Mouse (Mus musculus) right cerebral cortex, adult 18-20 months (tissue): ENCODE measurements at regions not wholly inside any gene's neighbourhood (a gene's known extent, or its start where the extent isn't known, plus 50 kb on each side); places are given as distances from the start of the nearest gene placed in this dataset.
A peak's percentile ranks its signal among the peaks of the same experiment; 100 is the strongest.

ENCODE experiments used
- DNase-seq: peaks from one replicate; pipeline ENCODE4 v3.0.0; 2022; ENCODE audit warnings: mixed read lengths

DNA sequence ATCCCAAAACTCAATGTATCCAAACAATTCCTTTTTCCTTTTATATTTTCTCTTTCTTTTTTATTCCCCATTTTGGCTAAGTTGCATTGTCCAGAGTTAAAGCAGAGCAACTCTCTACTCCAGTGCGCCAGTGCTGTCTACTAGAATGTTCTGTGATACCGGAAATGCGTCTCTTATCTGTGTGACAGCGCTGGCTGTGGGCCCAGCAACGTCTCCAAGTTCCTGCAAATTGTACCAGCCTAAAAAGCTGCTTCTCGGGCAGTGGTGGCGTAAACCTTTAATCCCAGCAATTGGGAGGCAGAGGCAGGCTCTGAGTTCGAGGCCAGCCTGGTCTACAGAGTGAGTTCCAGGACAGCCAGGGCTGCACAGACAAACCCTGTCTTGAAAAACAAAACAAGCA is 59.4 kb downstream of the Cox18 start:
- DNase-seq = no peak

DNA sequence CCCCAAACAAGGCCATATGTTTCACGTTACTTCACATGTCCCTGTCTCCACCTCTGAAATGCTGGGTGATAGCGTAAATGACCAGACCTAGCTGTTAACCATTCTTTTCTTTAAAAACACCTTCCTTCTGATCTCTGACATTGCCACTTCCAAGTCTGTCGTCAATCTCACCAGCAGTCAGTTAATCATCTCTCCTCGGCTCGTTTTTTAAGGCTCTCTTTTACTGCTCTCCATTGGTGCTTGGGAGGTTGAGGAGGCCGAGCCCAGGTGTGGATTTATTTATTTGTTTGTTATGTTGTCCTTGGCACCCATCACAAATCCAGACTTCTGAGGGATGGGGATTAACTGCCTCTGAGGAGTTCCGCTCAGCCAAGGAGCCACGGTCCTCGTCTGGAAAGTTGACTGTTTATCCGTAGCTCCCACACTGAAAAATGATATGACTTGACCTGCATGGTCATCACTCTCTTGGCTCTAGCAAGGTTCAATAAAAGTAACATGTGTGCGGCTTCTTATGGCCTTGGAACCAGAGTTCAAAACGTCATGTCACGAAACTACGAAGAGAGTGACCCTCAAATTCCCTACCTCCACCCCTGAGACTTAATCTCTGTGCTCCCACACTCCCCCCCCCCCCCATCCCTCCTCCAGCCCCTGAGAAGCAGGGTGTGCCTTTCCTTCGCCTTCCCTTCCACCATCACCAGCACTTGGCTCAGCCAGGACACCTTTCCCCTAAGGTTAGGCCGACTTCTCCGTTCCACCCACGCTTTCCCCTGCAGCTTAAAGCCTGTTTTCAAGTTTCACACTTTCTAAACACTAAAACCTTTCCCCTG is 60.6 kb downstream of the Cox18 start:
- no peak for DNase-seq

DNA sequence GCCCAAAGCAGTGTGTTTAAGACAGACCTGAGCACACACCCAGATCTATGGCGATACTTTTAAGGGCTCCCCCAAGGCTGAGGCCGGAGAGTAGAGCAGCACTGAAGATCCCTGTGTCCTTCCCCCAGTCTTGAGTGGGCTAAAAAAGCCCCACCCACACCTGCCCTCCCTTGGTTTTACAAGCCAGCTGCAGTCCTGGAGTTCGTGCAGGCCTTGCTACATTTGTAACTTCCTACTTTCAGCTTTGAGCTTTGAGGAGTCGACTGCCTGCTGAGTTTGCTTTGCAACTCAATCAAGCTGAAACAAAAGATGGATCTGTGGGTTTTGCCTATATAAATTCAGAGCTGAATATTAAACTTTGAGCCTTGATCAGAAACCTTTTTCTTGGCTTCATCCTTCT is 63.5 kb downstream of the Cox18 start:
- no peak for DNase-seq

DNA sequence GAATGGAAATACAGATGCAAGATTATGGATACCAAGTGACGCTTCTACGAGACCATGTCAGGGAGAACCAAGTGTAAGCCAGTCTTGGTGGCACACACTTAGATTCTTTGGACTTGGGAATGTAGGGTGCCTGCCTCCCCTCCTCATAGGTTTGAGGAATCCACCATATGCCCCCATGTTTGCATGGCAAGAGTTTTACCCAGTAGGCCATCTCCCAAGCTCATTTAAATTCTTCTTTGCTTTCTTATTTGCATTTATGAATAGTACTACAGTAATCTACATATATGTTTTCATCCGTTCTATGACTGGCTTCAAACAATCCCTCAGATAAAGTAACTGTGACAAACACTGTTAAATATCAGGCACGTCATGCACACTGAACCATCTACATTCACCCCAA is 67.3 kb downstream of the Cox18 start:
- DNase-seq = no peak

DNA sequence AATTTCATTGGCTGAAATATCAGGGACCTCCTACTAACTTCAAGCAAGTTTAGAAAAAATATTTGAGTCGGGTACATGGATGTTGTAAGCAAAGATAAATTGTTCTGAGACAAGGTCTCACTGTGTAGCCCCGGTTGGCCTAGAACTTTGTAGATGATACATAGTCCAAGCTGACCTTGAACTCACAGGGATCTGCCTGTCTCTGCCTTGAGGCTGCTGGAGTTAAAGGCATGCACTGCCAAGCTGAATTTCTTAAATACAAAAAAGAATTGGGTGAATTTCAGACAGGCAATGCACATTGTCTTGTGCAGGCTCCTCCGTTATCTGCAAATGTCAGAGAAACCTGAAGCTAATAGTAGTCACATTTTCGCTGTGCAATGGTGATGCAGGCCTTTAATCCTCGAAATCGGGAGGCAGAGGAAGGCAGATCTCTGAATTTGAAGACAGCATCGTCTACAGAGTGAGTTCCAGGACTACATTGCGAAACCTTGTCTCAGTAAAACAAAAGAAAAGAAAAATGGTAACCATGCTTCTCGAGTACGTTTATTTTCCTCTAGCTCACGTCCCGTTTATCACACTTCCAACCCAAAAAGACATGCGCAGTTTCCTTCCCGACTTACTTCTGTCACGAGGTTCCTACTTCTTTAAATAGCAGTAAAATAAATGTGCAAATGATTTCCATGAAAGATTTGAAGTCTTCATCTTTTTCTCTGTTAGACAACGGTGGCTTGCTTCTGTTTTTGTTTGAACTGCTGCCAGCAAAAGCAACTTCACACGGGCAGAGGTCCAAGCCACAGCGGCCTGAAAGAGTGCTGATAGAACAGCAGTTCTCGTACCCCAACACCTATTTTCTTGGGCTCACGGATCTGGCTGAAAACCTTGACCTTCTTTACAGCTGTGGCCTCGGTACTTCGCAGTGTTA is 73.9 kb downstream of the Cox18 start:
- no peak for DNase-seq

DNA sequence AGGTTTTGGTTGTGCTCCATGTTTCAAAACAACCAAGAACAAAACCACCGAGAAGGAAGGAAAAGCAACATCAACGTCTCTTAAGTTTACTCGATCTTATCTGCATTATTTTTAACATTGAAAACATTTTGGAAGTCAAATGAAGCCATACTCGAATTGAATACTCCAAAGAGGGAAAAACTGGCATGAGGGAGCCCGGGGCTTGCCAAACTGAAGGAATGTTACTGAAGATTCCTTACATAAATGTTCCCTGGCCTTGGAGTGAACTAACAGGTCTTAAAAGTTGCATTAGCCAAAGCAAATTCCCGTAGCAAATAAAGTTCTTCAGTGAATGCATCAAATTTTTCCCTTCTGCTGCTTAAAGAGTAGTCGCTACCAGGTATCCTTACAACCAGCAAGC is 87.8 kb downstream of the Cox18 start:
- no peak for DNase-seq

DNA sequence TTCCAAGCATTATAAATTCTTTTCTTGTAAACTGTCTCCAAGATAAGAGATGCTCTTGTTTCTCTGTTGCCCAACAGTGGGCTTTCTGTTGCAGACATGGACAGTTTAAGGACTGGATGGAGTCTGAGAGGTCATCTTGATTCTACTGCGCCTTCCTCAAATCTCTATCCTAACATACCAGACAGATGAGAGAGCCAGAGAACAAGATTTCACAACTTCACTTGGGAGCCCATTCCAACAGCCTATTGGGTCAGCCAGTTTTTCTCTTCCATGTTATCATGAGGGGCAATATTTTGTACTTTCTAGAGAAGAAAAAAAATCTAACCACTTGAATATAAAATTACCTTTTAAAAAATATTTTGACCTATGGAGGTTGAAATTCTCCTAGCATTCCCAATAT is 116.8 kb downstream of the Cox18 start:
- no peak for DNase-seq

DNA sequence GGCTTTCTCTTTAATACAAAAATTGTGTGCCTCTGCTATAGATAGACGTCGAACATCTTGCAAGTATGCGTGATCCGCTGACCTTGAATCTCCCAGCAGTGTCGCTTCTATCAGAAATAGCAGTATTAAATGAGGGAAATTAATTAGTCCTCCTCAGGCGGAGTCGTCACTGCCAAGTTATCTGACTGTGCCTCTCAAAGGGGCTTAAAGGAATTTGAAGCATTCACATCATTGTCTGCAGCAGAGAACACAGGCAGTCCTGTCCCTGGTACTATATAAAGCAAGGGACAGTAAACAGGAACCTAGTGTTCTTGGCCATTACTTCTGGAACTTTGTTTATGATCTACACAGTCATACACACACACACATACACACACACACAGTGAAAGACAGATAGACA is 119.1 kb downstream of the Cox18 start:
- DNase-seq = no peak

DNA sequence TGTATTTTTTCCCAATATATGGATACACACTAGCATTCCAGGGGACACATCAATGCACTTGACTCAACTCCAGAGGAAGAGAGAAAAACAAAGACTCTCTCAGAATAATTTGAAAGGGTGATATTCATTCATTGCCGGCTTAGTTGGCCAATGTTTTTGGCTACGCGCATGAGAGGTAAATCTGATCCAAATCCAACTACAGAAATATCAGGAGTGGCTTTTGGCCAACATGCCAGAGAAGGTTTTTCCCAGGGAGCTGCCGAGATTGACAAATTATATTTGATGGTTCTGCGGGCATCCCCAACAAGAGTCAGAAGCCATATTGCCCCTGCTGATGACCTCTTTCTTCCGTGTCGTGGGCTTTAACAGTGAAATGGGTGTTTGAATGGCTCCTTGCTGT is 135.3 kb downstream of the Cox18 start:
- no peak for DNase-seq

DNA sequence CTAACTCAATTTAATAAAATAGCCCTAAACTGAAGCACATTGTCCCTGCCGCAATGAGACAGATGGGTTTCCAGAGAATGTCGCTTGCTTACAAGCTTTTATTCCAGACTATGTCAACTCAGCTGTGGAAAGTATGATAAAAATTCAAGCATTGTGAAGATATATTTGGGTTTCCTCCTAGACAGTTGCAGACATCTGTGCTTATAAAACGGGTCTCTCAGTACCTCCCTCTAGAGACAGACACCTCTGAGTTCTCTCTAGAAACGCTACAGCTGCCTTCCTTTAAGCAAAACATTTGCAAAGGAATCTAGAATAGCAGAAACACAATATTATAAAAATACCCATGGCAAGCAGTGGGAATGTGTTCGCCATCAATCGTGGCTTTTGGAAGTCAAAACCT is 137.3 kb downstream of the Cox18 start:
- no peak for DNase-seq

DNA sequence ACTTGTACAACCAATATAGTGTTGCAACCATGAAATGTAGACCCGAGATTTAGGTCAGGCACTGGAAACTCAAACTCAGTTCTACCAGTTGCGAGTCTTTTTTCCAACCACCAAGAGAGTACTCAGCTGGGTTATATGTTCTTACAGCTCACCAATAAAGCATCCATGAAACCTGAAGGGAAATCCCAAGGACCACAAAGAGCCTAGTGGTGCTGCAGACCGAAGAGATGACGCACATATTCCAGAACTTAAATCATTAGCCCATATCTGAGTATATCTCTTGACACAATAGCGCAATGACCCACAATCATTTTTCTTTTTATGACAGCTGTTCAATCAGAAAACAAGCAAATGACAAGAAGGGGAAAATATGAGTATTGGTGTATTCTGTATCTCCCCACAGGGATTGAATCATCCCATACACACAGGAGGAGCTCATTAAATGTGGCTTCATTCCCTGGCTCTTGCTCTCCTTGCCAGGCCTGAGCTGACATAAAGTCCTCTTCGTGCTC is 146.7 kb downstream of the Cox18 start:
- DNase-seq = no peak

DNA sequence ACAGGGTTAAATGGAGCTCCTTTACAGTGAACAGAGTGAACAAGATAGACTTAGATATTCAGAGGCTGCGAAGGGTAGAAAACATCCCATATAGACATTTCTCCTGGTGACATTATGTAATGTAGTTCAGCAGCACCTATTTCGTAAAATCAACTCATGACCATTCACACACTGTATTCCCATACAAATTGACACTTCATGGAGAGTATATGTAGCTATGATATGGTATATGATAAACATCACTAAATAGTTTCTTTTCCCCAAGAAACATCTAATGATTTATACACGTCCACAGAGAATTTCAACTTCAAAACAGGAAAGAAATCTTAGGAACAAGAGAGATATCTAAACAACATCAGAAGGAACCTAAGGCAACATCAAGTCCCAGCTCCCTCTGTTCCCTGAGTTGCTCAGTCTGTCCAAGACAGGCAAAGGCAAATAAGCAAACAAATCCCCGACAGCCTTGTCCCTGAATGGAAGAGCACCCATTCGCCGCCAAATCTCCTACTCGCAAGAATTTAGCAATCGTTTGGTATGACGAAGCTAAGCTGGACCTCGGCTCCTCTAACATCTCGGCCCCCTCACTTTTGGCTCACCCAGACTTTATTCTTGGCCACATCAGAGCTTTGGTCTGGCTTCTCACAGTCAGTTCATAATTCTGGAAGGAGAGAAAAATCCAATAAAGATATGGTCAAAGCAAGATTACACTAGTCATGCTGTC is 148.0 kb downstream of the Cox18 start:
- no peak for DNase-seq

DNA sequence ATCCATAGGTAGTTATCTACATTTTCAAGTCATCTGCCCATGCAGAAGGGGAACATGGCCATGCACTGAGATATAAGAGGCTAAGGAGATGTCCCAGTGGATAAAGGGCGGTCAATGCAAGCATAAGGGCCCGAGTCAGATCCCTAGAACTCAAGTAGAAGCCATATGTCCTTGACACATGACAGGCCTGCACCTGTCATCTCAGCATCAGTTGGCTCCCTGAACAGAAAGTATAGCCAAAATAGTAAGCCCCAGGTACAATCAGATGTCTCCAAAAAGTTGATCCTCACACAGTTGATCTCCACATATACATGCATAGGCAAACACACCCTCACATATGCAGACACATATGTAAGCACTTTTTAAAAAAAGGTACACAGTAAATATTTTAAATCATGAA is 152.0 kb downstream of the Cox18 start:
- DNase-seq = no peak

DNA sequence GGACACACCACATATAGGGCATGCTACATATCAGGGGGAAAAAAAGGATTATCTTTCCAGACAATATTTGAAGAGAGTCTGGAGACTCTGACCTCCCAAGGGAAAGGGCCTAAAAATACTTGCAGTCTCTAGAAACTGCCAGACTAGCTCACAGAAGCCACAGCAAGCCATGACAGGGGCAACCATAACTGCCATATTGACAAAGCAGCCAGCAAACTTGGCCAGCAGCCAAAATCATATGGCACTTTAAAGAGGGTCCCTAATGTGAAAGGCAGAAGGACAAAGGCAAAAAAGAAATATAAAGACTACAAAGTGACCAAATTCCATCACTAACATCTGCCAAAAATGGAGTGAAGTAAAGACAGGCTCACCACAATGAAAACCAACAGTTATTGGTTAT is 155.2 kb downstream of the Cox18 start:
- DNase-seq = no peak

DNA sequence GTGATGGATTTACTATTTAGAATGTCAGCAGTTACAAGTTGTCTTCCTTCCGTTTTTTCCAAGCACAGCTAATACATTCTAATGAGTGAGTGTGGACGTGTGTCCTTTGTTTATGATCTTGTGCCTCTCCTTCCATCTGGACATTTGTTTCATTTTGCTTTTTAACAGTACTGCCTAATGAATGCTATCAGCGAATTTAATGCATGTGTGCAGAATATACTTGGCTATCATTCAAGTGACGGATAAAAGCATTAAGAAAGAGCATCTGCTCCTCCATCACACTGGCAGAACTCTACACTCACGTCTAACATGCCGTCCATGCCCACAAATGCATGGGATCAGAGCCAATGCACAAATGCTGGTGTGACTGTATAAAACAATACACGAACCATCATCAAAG is 156.0 kb downstream of the Cox18 start:
- no peak for DNase-seq

DNA sequence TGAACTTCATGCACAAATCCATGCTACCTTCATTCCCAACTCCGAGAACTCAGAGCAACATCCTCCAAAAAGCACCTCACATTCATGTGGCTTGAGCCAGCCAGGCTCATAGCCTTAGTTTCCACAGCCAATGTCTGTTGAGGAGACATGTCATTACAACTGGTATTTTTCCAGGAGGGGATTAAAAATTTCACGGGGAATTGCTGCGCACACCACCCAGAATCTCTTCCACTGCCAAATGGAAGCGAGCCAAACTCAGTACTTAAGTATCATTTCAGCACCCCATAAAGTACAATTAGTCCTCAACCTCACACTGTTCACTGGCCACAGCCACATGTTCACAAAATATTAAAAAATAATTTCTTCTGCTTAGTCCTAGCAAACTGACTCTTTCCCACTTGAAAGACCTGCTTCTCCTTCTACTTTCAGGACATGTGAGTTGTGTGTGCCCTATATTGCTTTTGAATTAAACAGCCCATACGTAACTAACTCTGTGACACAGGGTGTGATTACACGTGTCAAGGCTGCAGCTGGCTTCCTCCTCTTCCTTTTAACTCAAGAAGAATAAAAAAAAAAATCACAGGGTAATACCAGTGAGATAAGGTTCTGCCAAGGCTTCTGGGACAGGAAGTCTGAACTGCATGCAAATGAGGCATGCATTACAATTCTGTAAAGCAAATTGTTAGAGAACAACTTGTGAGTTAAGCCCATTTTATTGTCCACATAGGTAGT is 157.8 kb downstream of the Cox18 start:
- no peak for DNase-seq

DNA sequence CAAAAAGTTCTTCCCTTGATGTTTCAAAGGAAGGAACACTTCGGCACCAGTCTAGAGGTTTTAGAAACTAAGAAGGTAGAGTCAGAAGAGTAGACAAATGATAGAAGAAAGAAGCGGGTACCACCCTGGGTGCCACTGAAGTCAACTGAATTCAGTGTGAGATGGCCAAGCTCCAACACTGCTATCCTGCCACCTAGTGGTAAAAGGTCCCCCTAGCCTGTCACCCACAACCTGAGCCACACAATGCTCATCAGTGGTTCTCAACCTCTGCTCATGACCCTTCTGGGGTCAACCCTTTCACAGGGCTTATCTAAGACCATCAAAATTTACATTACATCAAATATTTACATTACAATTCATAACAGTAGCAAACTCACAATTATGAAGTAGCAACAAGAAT is 168.1 kb downstream of the Cox18 start:
- DNase-seq = peak; percentile 2

DNA sequence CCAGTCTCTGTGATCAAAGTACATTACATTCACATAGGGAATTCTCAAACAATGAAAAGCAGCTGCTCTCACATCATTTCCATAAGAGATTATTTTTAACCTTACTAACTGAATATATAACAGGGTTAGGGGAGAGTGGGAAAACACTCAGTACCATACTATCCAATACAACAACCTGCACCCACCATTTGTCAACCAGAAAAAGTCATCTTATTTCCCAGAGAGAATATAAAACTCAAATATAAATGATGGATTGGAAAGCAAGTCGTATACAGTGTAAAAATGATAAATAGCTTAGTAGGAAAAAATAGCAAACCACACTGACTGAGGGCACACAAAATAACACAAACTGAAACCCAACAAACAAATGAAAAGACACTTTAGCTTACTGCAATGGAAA is 169.4 kb upstream of the Adamts3 start:
- no peak for DNase-seq

DNA sequence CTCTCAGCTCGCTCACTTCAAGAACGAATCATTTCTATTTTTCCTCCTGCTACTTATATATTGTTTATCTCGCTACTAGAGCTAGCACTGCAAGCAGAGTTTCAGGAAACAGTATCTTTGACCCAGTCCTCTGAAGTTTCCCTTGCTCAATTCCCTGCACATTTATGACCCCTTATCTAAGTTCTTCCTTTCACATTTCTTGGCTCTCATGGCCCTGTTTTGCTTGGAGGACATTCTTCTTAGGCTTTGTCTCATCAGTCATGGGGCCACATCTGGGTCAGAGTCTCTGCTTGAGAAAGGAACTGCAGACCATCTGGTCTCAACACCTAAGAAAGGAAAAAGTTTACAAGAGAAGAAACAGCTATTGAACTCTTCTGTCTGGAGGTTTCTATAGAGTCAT is 166.7 kb upstream of the Adamts3 start:
- no peak for DNase-seq

DNA sequence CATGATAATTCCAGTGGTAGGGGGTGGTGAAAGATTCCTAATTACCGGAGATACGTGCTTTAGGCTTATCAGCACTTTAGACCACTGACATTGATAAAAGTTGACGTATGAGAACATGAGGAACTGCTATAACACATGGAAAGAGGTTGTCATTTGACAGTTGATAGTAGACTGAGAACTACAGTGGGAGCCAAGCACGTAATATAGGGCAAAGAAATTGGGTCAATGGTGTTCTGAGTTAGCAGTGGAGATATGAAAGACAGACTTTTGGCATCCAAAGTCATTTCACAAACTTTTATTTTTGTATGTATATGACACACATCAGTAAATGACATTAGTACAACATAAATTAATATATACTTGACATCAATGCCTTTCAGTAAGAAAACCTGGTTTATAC is 159.6 kb upstream of the Adamts3 start:
- DNase-seq = no peak

DNA sequence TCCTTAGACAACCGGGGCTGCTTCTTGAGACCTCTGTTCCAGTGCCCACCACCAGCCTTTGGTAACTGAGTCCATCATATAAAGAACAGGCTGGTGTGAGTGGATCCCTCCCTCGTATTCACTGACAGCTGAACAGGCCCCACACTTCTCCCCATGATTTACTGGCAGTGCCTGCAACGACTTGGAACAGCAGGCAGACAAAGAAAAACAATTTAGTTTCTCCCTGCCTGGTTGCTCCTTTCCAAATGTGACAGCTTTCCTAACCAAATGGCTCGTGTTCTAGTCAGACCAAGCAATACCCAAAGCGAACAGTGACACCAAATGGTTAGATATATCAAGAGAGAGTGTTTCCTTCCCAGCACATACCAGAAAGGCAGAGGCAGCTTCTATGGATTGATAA is 150.0 kb upstream of the Adamts3 start:
- DNase-seq = peak; percentile 5

DNA sequence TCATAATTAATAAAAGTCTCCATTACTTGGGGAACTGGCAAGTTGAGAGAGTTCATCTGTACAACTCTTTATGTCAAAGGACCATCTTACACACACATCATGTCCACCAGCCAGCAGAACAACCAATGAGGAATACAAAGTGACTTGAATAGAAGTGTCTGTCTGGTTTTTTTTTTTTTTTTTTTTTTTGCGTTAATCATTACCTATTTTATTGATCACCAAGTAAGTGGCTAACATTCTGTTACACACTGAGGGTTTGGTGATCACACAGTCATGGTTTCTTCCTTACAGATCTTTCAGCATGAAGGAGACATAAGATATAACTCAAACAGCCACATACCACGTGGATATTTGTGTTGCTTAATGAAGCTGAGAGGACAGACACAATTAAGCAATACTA is 147.6 kb upstream of the Adamts3 start:
- no peak for DNase-seq

DNA sequence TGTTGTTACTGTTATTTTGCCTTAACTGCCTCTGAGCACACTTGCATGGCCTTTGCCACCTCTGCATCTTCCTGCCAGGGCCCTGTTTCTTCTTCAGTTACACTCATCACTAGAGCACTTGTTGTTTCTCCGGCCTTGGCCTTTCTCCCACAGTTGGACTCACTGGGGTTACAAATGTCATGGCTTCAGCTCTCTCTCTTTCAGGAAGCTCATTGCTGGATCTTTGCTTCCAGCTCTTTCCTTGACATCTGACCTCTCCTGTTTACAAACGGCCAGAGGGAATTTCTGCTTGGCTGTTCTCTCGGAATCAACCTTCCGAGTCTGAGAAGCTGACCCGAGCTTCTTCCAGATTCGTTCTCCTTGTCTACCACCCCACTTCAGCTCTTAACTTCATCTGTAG is 146.6 kb upstream of the Adamts3 start:
- no peak for DNase-seq
